Mouse (Mus musculus): ENCODE results near the gene Tbc1d32.
"Not testable (repeated sequence)": the region's sequence is repeated elsewhere in the genome, so short reads cannot be mapped to it uniquely, and the experiment has no call there.

Gene Tbc1d32

GRCm38 (mm10) chr10:56228568-56229209, at the start of gene Tbc1d32:
Gene Tbc1d32, minus strand, starts transcription at chr10:56228689.
- peak; percentile 97 for DNase-seq (ENCODE audit: low spot score)

GRCm38 (mm10) chr10:56227771-56228275, 666 bp downstream of the Tbc1d32 start:
- DNase-seq (ENCODE audit: low spot score) = no peak

- DNase-seq (ENCODE audit: low spot score) = no peak
These were observed 12.7 kb downstream of the Tbc1d32 start for GRCm38 (mm10) chr10:56215797-56216196.

- no peak for DNase-seq (ENCODE audit: low spot score)
These were observed 18.1 kb downstream of the Tbc1d32 start for GRCm38 (mm10) chr10:56210343-56210742.

- no peak for DNase-seq (ENCODE audit: low spot score)
These were observed 21.6 kb downstream of the Tbc1d32 start for GRCm38 (mm10) chr10:56206802-56207404.

GRCm38 (mm10) chr10:56204348-56204747, 24.1 kb downstream of the Tbc1d32 start:
- no peak for DNase-seq (ENCODE audit: low spot score)

- no peak for DNase-seq (ENCODE audit: low spot score)
These were observed 28.6 kb downstream of the Tbc1d32 start for GRCm38 (mm10) chr10:56199902-56200301.

- no peak for DNase-seq (ENCODE audit: low spot score)
These were observed 29.8 kb downstream of the Tbc1d32 start for GRCm38 (mm10) chr10:56198691-56199090.

- no peak for DNase-seq (ENCODE audit: low spot score)
These were observed 34.2 kb downstream of the Tbc1d32 start for GRCm38 (mm10) chr10:56194310-56194709.

GRCm38 (mm10) chr10:56181727-56182126, 46.8 kb downstream of the Tbc1d32 start:
- no peak for DNase-seq (ENCODE audit: low spot score)

- DNase-seq (ENCODE audit: low spot score) = no peak
These were observed 55.3 kb downstream of the Tbc1d32 start for GRCm38 (mm10) chr10:56173184-56173583.

GRCm38 (mm10) chr10:56167721-56168120, 60.8 kb downstream of the Tbc1d32 start:
- DNase-seq (ENCODE audit: low spot score) = not testable (repeated sequence)

- no peak for DNase-seq (ENCODE audit: low spot score)
These were observed 62.7 kb downstream of the Tbc1d32 start for GRCm38 (mm10) chr10:56165758-56166157.

GRCm38 (mm10) chr10:56164411-56164810, 64.1 kb downstream of the Tbc1d32 start:
- no peak for DNase-seq (ENCODE audit: low spot score)

- peak; percentile 7 for DNase-seq (ENCODE audit: low spot score)
These were observed 69.7 kb downstream of the Tbc1d32 start for GRCm38 (mm10) chr10:56158748-56159147.

- DNase-seq (ENCODE audit: low spot score) = no peak
These were observed 70.3 kb downstream of the Tbc1d32 start for GRCm38 (mm10) chr10:56158207-56158606.

- DNase-seq (ENCODE audit: low spot score) = no peak
These were observed 71.5 kb downstream of the Tbc1d32 start for GRCm38 (mm10) chr10:56156956-56157355.

- DNase-seq (ENCODE audit: low spot score) = no peak
These were observed 79.6 kb downstream of the Tbc1d32 start for GRCm38 (mm10) chr10:56148920-56149319.

- DNase-seq (ENCODE audit: low spot score) = no peak
These were observed 91.3 kb downstream of the Tbc1d32 start for GRCm38 (mm10) chr10:56137191-56137590.

- no peak for DNase-seq (ENCODE audit: low spot score)
These were observed 98.8 kb downstream of the Tbc1d32 start for GRCm38 (mm10) chr10:56129642-56130041.

GRCm38 (mm10) chr10:56126972-56127371, 101.5 kb downstream of the Tbc1d32 start:
- DNase-seq (ENCODE audit: low spot score) = no peak

GRCm38 (mm10) chr10:56115636-56116180, 112.8 kb downstream of the Tbc1d32 start:
- peak; percentile 27 for DNase-seq (ENCODE audit: low spot score)

- peak; percentile 85 for DNase-seq (ENCODE audit: low spot score)
These were observed 113.4 kb downstream of the Tbc1d32 start for GRCm38 (mm10) chr10:56114951-56115635.

Measured in embryo, embryonic 10 days (tissue).